Mouse (Mus musculus) MEL (cell line): ENCODE data around the gene Cnga1.

ENCODE experiments used
- CTCF ChIP-seq, 3 experiments: IDR thresholded peaks in 2 of 3; conservative IDR thresholded peaks in 1 of 3; 2 replicates each; pipeline ENCODE4 v1.5.1; 2011 to 2012; ENCODE audit warnings: low read length in 3 of 3, low read depth in 2 of 3, mild to moderate bottlenecking in 2 of 3, improper control_type of control experiment in 1 of 3, inconsistent platforms in 1 of 3, mixed read lengths in 1 of 3, moderate library complexity in 1 of 3; ENCODE audit not compliant: control insufficient read depth in 1 of 3, insufficient read depth in 1 of 3, poor library complexity in 1 of 3, severe bottlenecking in 1 of 3
- EP300 ChIP-seq, 2 experiments: IDR thresholded peaks; 2 replicates each; pipeline ENCODE4 v1.6.1; 2011; ENCODE audit warnings: improper control_type of control experiment in 2 of 2, low read length in 2 of 2, low read depth in 1 of 2, mild to moderate bottlenecking in 1 of 2
- GATA1 ChIP-seq: IDR thresholded peaks from 2 replicates; pipeline ENCODE4 v1.6.1; 2011; ENCODE audit warnings: low read depth, low read length, improper control_type of control experiment
- MAFK ChIP-seq: IDR thresholded peaks from 2 replicates; pipeline ENCODE4 v1.6.1; 2011; ENCODE audit warnings: low read depth, mild to moderate bottlenecking, low read length, improper control_type of control experiment, borderline replicate concordance
- MXI1 ChIP-seq: IDR thresholded peaks from 2 replicates; pipeline ENCODE4 v1.6.1; 2011; ENCODE audit warnings: mild to moderate bottlenecking, low read depth, low read length, improper control_type of control experiment
- NELFE ChIP-seq: IDR thresholded peaks from 2 replicates; pipeline ENCODE4 v1.6.1; 2011; ENCODE audit warnings: low read depth, low read length, improper control_type of control experiment
- NRF1 ChIP-seq: IDR thresholded peaks from 2 replicates; pipeline ENCODE4 v1.6.1; 2014; ENCODE audit warnings: low read depth, mild to moderate bottlenecking, inconsistent platforms, low read length, improper control_type of control experiment, moderate library complexity; ENCODE audit not compliant: poor library complexity, insufficient read depth, severe bottlenecking
- POLR2A ChIP-seq, 2 experiments: IDR thresholded peaks; 2 replicates each; pipeline ENCODE4 v1.6.1; 2011 to 2012; ENCODE audit warnings: low read length in 2 of 2, mild to moderate bottlenecking in 2 of 2, control low read depth in 1 of 2, improper control_type of control experiment in 1 of 2, low read depth in 1 of 2, moderate library complexity in 1 of 2; ENCODE audit not compliant: control insufficient read depth in 1 of 2, insufficient read depth in 1 of 2, poor library complexity in 1 of 2
- POLR2AphosphoS2 ChIP-seq: IDR thresholded peaks from 2 replicates; pipeline ENCODE4 v1.6.1; 2011; ENCODE audit warnings: low read length, improper control_type of control experiment
- TBP ChIP-seq: IDR thresholded peaks from 2 replicates; pipeline ENCODE4 v1.8.0; 2011; ENCODE audit warnings: low read depth, low read length, improper control_type of control experiment
- ZNF384 ChIP-seq: IDR thresholded peaks from 2 replicates; pipeline ENCODE4 v1.6.1; 2012; ENCODE audit warnings: low read depth, mild to moderate bottlenecking, inconsistent platforms, low read length, improper control_type of control experiment

- TF ChIP-seq POLR2A (IDR thresholded peaks at IDR 0.05; ENCODE audit: control insufficient read depth in 1 of 2, insufficient read depth in 1 of 2, low read depth in 1 of 2, low read length in 2 of 2, poor library complexity in 1 of 2): no peak
- no peak for TF ChIP-seq POLR2AphosphoS2
- no peak for TF ChIP-seq MXI1
- TF ChIP-seq CTCF (IDR thresholded peaks at IDR 0.05 in 2 of 3, conservative IDR thresholded peaks at IDR 0.05 in 1 of 3; ENCODE audit: control insufficient read depth in 1 of 3, insufficient read depth in 1 of 3, low read depth in 2 of 3, low read length in 3 of 3, poor library complexity in 1 of 3, severe bottlenecking in 1 of 3): no peak
- TF ChIP-seq ZNF384: no peak
- no peak for TF ChIP-seq MAFK
- TF ChIP-seq TBP: no peak
- TF ChIP-seq GATA1: no peak
- TF ChIP-seq EP300 (IDR thresholded peaks at IDR 0.05; ENCODE audit: low read depth in 1 of 2, low read length in 2 of 2): no peak
- TF ChIP-seq NELFE: no peak
- TF ChIP-seq NRF1: no peak
Observed at GRCm38 (mm10) chr5:72668351-72668750, 24.3 kb upstream of the Cnga1 start.
